Mouse (Mus musculus) myocyte (in vitro differentiated cells): ENCODE data around the gene Anks3. TPM values are rescaled to one million over a fixed set of nuclear protein-coding genes. Genes with fewer than 3 reads are reported as not detected.

Experiments
- H3K27me3 ChIP-seq: one replicate; pipeline ENCODE4 v1.6.1; 2011; ENCODE audit not compliant: control insufficient read depth, insufficient read depth, insufficient read length
- H3K36me3 ChIP-seq: one replicate; pipeline ENCODE4 v1.6.1; 2011; ENCODE audit not compliant: control insufficient read depth, insufficient read depth
- H3K4me2 ChIP-seq: one replicate; pipeline ENCODE4 v1.6.1; 2011; ENCODE audit warnings: low read depth, control low read depth
- H3K4me3 ChIP-seq: one replicate; pipeline ENCODE4 v1.5.1; 2011; ENCODE audit warnings: mild to moderate bottlenecking, control low read depth, moderate library complexity
- H3K79me2 ChIP-seq: one replicate; pipeline ENCODE4 v1.6.1; 2011; ENCODE audit not compliant: control insufficient read depth, insufficient read depth
- H3ac ChIP-seq: one replicate; pipeline ENCODE4 v1.6.1; 2011; ENCODE audit not compliant: control insufficient read depth, insufficient read length
- CEBPB ChIP-seq: IDR thresholded peaks from 2 replicates; pipeline ENCODE4 v1.6.1; 2011; ENCODE audit warnings: mild to moderate bottlenecking, moderate library complexity; ENCODE audit not compliant: poor library complexity, insufficient read depth, severe bottlenecking
- E2F4 ChIP-seq: IDR thresholded peaks from one replicate; pipeline ENCODE4 v1.6.1; 2011; ENCODE audit warnings: mild to moderate bottlenecking, control low read depth, moderate library complexity; ENCODE audit not compliant: insufficient read depth
- MAX ChIP-seq: IDR thresholded peaks from one replicate; pipeline ENCODE4 v1.6.1; 2011; ENCODE audit warnings: low read depth, mild to moderate bottlenecking, control low read depth
- MYOD1 ChIP-seq, 3 experiments: IDR thresholded peaks; one replicate each; pipeline ENCODE4 v1.6.1; 2011; ENCODE audit warnings: control low read depth in 2 of 3, low read depth in 2 of 3, mild to moderate bottlenecking in 2 of 3, moderate library complexity in 1 of 3; ENCODE audit not compliant: insufficient read length in 2 of 3, control insufficient read depth in 1 of 3
- MYOG ChIP-seq, 3 experiments: IDR thresholded peaks; one replicate each; pipeline ENCODE4 v1.6.1; 2011; ENCODE audit warnings: control low read depth in 2 of 3, low read depth in 2 of 3, mild to moderate bottlenecking in 2 of 3; ENCODE audit not compliant: insufficient read length in 2 of 3, control insufficient read depth in 1 of 3, insufficient read depth in 1 of 3
- POLR2A ChIP-seq: IDR thresholded peaks from one replicate; pipeline ENCODE4 v1.6.1; 2011; ENCODE audit warnings: low read depth, mild to moderate bottlenecking, control low read depth, moderate library complexity; ENCODE audit not compliant: insufficient read length
- POLR2AphosphoS2 ChIP-seq: IDR thresholded peaks from one replicate; pipeline ENCODE4 v1.6.1; 2011; ENCODE audit warnings: low read depth, control low read depth; ENCODE audit not compliant: insufficient read length
- REST ChIP-seq: IDR thresholded peaks from one replicate; pipeline ENCODE4 v1.6.1; 2011; ENCODE audit warnings: mild to moderate bottlenecking, control low read depth, moderate library complexity; ENCODE audit not compliant: insufficient read depth, insufficient read length
- SRF ChIP-seq: IDR thresholded peaks from one replicate; pipeline ENCODE4 v1.6.1; 2011; ENCODE audit warnings: low read depth; ENCODE audit not compliant: control insufficient read depth, insufficient read length
- TCF12 ChIP-seq: IDR thresholded peaks from one replicate; pipeline ENCODE4 v1.6.1; 2011; ENCODE audit warnings: mild to moderate bottlenecking, control low read depth; ENCODE audit not compliant: poor library complexity, insufficient read depth, severe bottlenecking
- TCF3 ChIP-seq: IDR thresholded peaks from one replicate; pipeline ENCODE4 v1.6.1; 2011; ENCODE audit warnings: low read depth, control low read depth; ENCODE audit not compliant: insufficient read length
- USF1 ChIP-seq: IDR thresholded peaks from one replicate; pipeline ENCODE4 v1.6.1; 2011; ENCODE audit warnings: low read depth, mild to moderate bottlenecking, control low read depth, moderate library complexity
- polyA plus RNA-seq: library from polyadenylated mRNA; unstranded; fragments of >200 nt; fragmentation: generic; extraction: Trizol; gene quantifications from one replicate; pipeline ENCODE4 v1.2.1, GENCODE M21; 2012; ENCODE audit warnings: missing spikeins

Anks3 gene
- polyA plus RNA-seq, result 25.2 TPM

GRCm38 (mm10) chr16:4963797-4964709, at the start of gene Anks3:
Anks3 (minus strand) TSS chr16:4964205.
- peak within 1 kb of the TSS; percentile 97 for H3K4me2 ChIP-seq
- peaks cover 34% of the 10 kb centered on the region for H3K79me2 ChIP-seq
- H3ac ChIP-seq, result peak within 1 kb of the TSS; percentile 37
- H3K36me3 ChIP-seq, result no peaks in the 10 kb centered on the region
- TF ChIP-seq POLR2A, result peak; percentile 82
- TF ChIP-seq CEBPB, result no peak
- no peak for TF ChIP-seq USF1
- no peak for TF ChIP-seq E2F4
- peak; percentile 57 for TF ChIP-seq POLR2AphosphoS2
- TF ChIP-seq TCF3, result no peak
- peak; percentile 62 for TF ChIP-seq SRF
- TF ChIP-seq MYOD1 (IDR thresholded peaks at IDR 0.05; ENCODE audit: control insufficient read depth in 1 of 3, insufficient read length in 2 of 3, low read depth in 2 of 3), result no peak
- peak in 1 of 3 experiments; percentile 60 for TF ChIP-seq MYOG (IDR thresholded peaks at IDR 0.05; ENCODE audit: control insufficient read depth in 1 of 3, insufficient read depth in 1 of 3, insufficient read length in 2 of 3, low read depth in 2 of 3)
- no peak for TF ChIP-seq REST
- TF ChIP-seq MAX, result no peak
- TF ChIP-seq TCF12, result no peak
- H3K4me3 ChIP-seq, result peak within 1 kb of the TSS; percentile 39
- no peaks in the 10 kb centered on the region for H3K27me3 ChIP-seq

- H3K79me2 ChIP-seq, result no peaks in the 10 kb centered on the region
- H3K36me3 ChIP-seq, result peaks cover 17% of the 10 kb centered on the region
- peak within 1 kb of the TSS; percentile 97 for H3K4me2 ChIP-seq
- H3K4me3 ChIP-seq, result peak within 1 kb of the TSS; percentile 32
- TF ChIP-seq E2F4, result no peak
- peak in 2 of 3 experiments; percentile 22 to 66 for TF ChIP-seq MYOD1 (IDR thresholded peaks at IDR 0.05; ENCODE audit: control insufficient read depth in 1 of 3, insufficient read length in 2 of 3, low read depth in 2 of 3)
- TF ChIP-seq USF1, result no peak
- TF ChIP-seq POLR2A, result peak; percentile 93
- TF ChIP-seq MYOG (IDR thresholded peaks at IDR 0.05; ENCODE audit: control insufficient read depth in 1 of 3, insufficient read depth in 1 of 3, insufficient read length in 2 of 3, low read depth in 2 of 3), result peak in 2 of 3 experiments; percentile 32 to 35
- peak; percentile 91 for TF ChIP-seq POLR2AphosphoS2
- TF ChIP-seq SRF, result peak; percentile 80
- H3ac ChIP-seq, result peak within 1 kb of the TSS; percentile 16
- no peaks in the 10 kb centered on the region for H3K27me3 ChIP-seq
Observed at GRCm38 (mm10) chr16:5013054-5013838, 49.2 kb upstream of the Anks3 start, which contains the start of gene Rogdi. Rogdi (minus strand) TSS chr16:5013553.

- peak overlapping the region; percentile 16 for H3ac ChIP-seq
- peak overlapping the region; percentile 32 for H3K4me3 ChIP-seq
- TF ChIP-seq POLR2A (no peak), MYOD1 (IDR thresholded peaks at IDR 0.05; ENCODE audit: control insufficient read depth in 1 of 3, insufficient read length in 2 of 3, low read depth in 2 of 3) (no peak), MAX (no peak), TCF3 (no peak), POLR2AphosphoS2 (no peak), USF1 (no peak)
- H3K27me3 ChIP-seq, result no peaks in the 10 kb centered on the region
- no peaks in the 10 kb centered on the region for H3K79me2 ChIP-seq
- peaks cover 10% of the 10 kb centered on the region for H3K36me3 ChIP-seq
- H3K4me2 ChIP-seq, result peak overlapping the region; percentile 97
Observed at GRCm38 (mm10) chr16:5012036-5013005, 48.3 kb upstream of the Anks3 start.

- Histone ChIP-seq H3K4me2 (no peak overlapping the region), H3K36me3 (peaks cover under 1% of the 10 kb centered on the region), H3K27me3 (no peaks in the 10 kb centered on the region), H3K4me3 (no peak overlapping the region), H3ac (no peak overlapping the region), H3K79me2 (no peaks in the 10 kb centered on the region)
- TF ChIP-seq MYOG (IDR thresholded peaks at IDR 0.05; ENCODE audit: control insufficient read depth in 1 of 3, insufficient read depth in 1 of 3, insufficient read length in 2 of 3, low read depth in 2 of 3), result no peak
- no peak for TF ChIP-seq MAX
- TF ChIP-seq REST, result no peak
- TF ChIP-seq POLR2A, result no peak
- TF ChIP-seq USF1, result no peak
- no peak for TF ChIP-seq MYOD1 (IDR thresholded peaks at IDR 0.05; ENCODE audit: control insufficient read depth in 1 of 3, insufficient read length in 2 of 3, low read depth in 2 of 3)
- TF ChIP-seq SRF, result no peak
- no peak for TF ChIP-seq TCF12
- TF ChIP-seq E2F4, result no peak
- no peak for TF ChIP-seq POLR2AphosphoS2
- TF ChIP-seq CEBPB, result no peak
- TF ChIP-seq TCF3, result no peak
Observed at GRCm38 (mm10) chr16:5011285-5011684, 47.3 kb upstream of the Anks3 start.
